Comparison of ENCODE assay signal across 31 mouse cellular contexts in genomic region chr1:160275248-160275647, GRCm38 (mm10).
DNase-seq lines count a peak whose midpoint lies in the region; ATAC-seq lines count a peak whose summit lies in the region.
"Had no signal": no experiment of that assay in that cellular context is flagged by ENCODE, and none has a peak within 500 bp of the region (broad histone marks: within the 10 kb centered on the region; RNA-seq: fewer than 3 reads in every experiment).

No protein-coding gene starts in this region.

- no peaks in the 10 kb centered on the region for H3K4me1 ChIP-seq in kidney, embryonic 15.5 days
- H3K4me1 ChIP-seq: embryonic facial prominence, embryonic 12.5 days; limb, embryonic 10.5 days; limb, embryonic 15.5 days; midbrain, embryonic 10.5 days; midbrain, embryonic 15.5 days; neural tube, embryonic 15.5 days had no signal

- ATAC-seq in kidney, embryonic 15.5 days (replicated peaks; ENCODE audit: low FRiP score) = no peak
- ATAC-seq: activated CD4-positive, CD25-positive, alpha-beta regulatory T cell, adult 4 months; forebrain, embryonic 14.5 days; intestine, postnatal 0 days; midbrain, embryonic 15.5 days had no signal

- 61% methylated on average over 2 of the region's 2 CpGs for WGBS in kidney, embryonic 15.5 days
- 94% methylated on average over 2 of the region's 2 CpGs for WGBS in macrophage (ENCODE audit: missing documents)

- no peak overlapping the region for H3K27ac ChIP-seq in kidney, embryonic 15.5 days
- H3K27ac ChIP-seq in macrophage = 0 out of 2 replicates have a peak overlapping the region, but pooled peaks have one; percentile 5
- H3K27ac ChIP-seq: embryonic facial prominence, embryonic 12.5 days; heart, adult 2 months; heart, embryonic 13.5 days; hindbrain, embryonic 14.5 days; limb, embryonic 10.5 days; limb, embryonic 15.5 days; liver, embryonic 13.5 days; midbrain, embryonic 10.5 days; midbrain, embryonic 15.5 days; neural tube, embryonic 15.5 days had no signal

- H3K36me3 ChIP-seq in kidney, embryonic 15.5 days = no peaks in the 10 kb centered on the region
- H3K36me3 ChIP-seq in macrophage (ENCODE audit: inconsistent target) = no peaks in the 10 kb centered on the region
- H3K36me3 ChIP-seq: embryonic facial prominence, embryonic 12.5 days; heart, embryonic 13.5 days; limb, embryonic 10.5 days; limb, embryonic 15.5 days; midbrain, embryonic 10.5 days; midbrain, embryonic 15.5 days; neural tube, embryonic 15.5 days had no signal

- H3K9ac ChIP-seq in kidney, embryonic 15.5 days = no peak overlapping the region
- H3K9ac ChIP-seq: embryonic facial prominence, embryonic 12.5 days; heart, embryonic 13.5 days; hindbrain, embryonic 14.5 days; limb, embryonic 15.5 days; liver, embryonic 13.5 days; lung, embryonic 14.5 days; midbrain, embryonic 15.5 days; neural tube, embryonic 15.5 days had no signal

- H3K4me2 ChIP-seq in kidney, embryonic 15.5 days = no peak overlapping the region
- H3K4me2 ChIP-seq: embryonic facial prominence, embryonic 12.5 days; heart, embryonic 13.5 days; hindbrain, embryonic 14.5 days; limb, embryonic 15.5 days; liver, embryonic 13.5 days; lung, embryonic 14.5 days; midbrain, embryonic 15.5 days; neural tube, embryonic 15.5 days had no signal

- H3K27me3 ChIP-seq in kidney, embryonic 15.5 days = no peaks in the 10 kb centered on the region
- H3K27me3 ChIP-seq: embryonic facial prominence, embryonic 12.5 days; heart, embryonic 13.5 days; limb, embryonic 15.5 days; liver, embryonic 13.5 days; midbrain, embryonic 15.5 days; neural tube, embryonic 15.5 days had no signal

- peak; percentile 32 to 39 for DNase-seq in cerebellum, postnatal 10 days
- DNase-seq in cerebellum, adult 8-10 months = no peak
- DNase-seq in kidney, adult 9 months = peak; percentile 30
- DNase-seq in urinary bladder, postnatal 14 days (ENCODE audit: low spot score) = peak; percentile 51
- DNase-seq in urinary bladder, postnatal 36 days (ENCODE audit: low spot score in 2 of 2) = no peak
- DNase-seq in heart, adult 8-10 months (ENCODE audit: low spot score) = no peak
- DNase-seq: adrenal gland, adult 2 months; cerebellum, adult 9-10 months; embryo, embryonic 11 days; gastrocnemius, postnatal 36 days; heart, adult 2 months; heart, postnatal 10 days; layer of hippocampus, postnatal 36 days; liver, embryonic 13.5 days; lung, embryonic 14.5 days; retina, postnatal 1 day; spleen, adult 18-20 months; thymus, postnatal 14 days had no signal

- no peak overlapping the region for H3K4me3 ChIP-seq in kidney, embryonic 15.5 days (replicated peaks)
- H3K4me3 ChIP-seq in macrophage (ENCODE audit: inconsistent target) = no peak overlapping the region
- H3K4me3 ChIP-seq: embryonic facial prominence, embryonic 12.5 days; heart, adult 2 months; heart, embryonic 13.5 days; limb, embryonic 10.5 days; limb, embryonic 15.5 days; liver, embryonic 13.5 days; midbrain, embryonic 10.5 days; midbrain, embryonic 15.5 days; neural tube, embryonic 15.5 days had no signal

- no peaks in the 10 kb centered on the region for H3K9me3 ChIP-seq in kidney, embryonic 15.5 days (replicated peaks)
- H3K9me3 ChIP-seq: embryonic facial prominence, embryonic 12.5 days; heart, embryonic 13.5 days; limb, embryonic 10.5 days; limb, embryonic 15.5 days; liver, embryonic 13.5 days; midbrain, embryonic 10.5 days; midbrain, embryonic 15.5 days; neural tube, embryonic 15.5 days had no signal

- no peaks in the 10 kb centered on the region for H3K79me2 ChIP-seq in macrophage (ENCODE audit: inconsistent target)

Comparison
In these comparisons a context has a peak if more than half of its experiments do, and no peak if none do; other contexts are left out.
1. DNase-seq: peak in cerebellum, postnatal 10 days (2 of 2), kidney, adult 9 months (single experiment) and urinary bladder, postnatal 14 days (single experiment); none in cerebellum, adult 8-10 months (single experiment), urinary bladder, postnatal 36 days (0 of 2) and heart, adult 8-10 months (single experiment).